Mouse (Mus musculus): ENCODE measurements at regions not wholly inside any gene's neighbourhood (a gene's known extent, or its start where the extent isn't known, plus 50 kb on each side); places are given as distances from the start of the nearest gene placed in this dataset.

DNA sequence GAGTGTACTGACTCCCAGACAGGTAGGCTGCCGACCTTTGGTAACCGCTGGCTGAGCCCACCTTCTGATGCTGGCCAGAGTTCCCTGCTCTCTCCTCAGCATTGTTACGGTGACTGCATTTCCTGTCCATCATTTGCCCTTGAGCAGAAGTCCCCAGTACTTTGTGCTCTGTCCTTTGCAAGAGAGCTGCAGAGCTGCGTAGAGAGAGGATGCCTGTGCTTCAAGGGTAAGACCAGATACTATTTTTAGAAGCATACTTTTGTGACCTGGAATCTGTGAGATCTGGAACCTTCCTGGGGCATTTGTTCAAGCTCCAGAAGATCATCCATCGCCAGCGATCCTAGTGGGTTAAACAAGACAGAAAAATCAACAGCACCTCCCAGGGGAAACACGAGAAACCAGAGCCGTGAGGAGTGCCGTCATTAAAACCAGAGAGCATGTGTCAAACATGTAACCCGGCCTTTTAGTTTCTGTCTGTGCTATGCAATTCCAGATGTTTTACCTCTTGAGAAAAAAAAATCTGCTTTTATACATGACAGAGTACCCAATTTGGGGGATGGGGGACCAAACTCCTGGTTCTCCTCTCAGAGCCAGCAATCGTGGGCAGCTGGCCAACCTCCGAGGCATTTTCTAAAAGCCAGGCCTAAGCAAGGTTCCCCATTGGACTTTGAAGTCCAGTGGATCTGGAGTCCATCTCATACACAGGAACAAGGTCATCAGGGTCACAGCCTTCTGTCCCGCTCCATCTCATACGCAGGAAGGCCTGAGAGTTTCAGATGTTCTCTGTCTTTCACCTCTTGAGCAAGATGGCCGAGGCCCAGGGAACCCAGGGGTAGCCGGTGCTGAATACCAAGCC is 73.5 kb upstream of the Aldh1b1 start:
- TF ChIP-seq POLR2A (IDR thresholded peaks at IDR 0.05; ENCODE audit: insufficient read length, low read depth) (no peak), TCF12 (IDR thresholded peaks at IDR 0.05; ENCODE audit: insufficient read depth, poor library complexity, severe bottlenecking) (no peak), USF1 (IDR thresholded peaks at IDR 0.05; ENCODE audit: low read depth) (no peak), MAX (IDR thresholded peaks at IDR 0.05; ENCODE audit: low read depth) (no peak), SRF (IDR thresholded peaks at IDR 0.05; ENCODE audit: control insufficient read depth, insufficient read length, low read depth) (no peak), POLR2AphosphoS2 (IDR thresholded peaks at IDR 0.05; ENCODE audit: insufficient read length, low read depth) (no peak), MYOD1 (IDR thresholded peaks at IDR 0.05; ENCODE audit: control insufficient read depth in 1 of 3, insufficient read length in 2 of 3, low read depth in 2 of 3) (no peak), REST (IDR thresholded peaks at IDR 0.05; ENCODE audit: insufficient read depth, insufficient read length) (no peak), MYOG (IDR thresholded peaks at IDR 0.05; ENCODE audit: control insufficient read depth in 1 of 3, insufficient read depth in 1 of 3, insufficient read length in 2 of 3, low read depth in 2 of 3) (no peak), TCF3 (IDR thresholded peaks at IDR 0.05; ENCODE audit: insufficient read length, low read depth) (no peak), E2F4 (IDR thresholded peaks at IDR 0.05; ENCODE audit: insufficient read depth) (no peak), CEBPB (IDR thresholded peaks at IDR 0.05; ENCODE audit: insufficient read depth, poor library complexity, severe bottlenecking) (no peak)
